Mouse (Mus musculus) spleen, adult 2 months (tissue): ENCODE results near the gene Gm5447. TPM values are rescaled to one million over a fixed set of nuclear protein-coding genes. Genes with fewer than 3 reads are reported as not detected.

ENCODE experiments used
- DNase-seq, 2 experiments: peaks; one replicate each; pipeline versions ENCODE4 v3.0.0 to v3.0.0-alpha.2; 2012 to 2021; ENCODE audit warnings: low spot score in 2 of 2, low read depth in 1 of 2
- H3K27ac ChIP-seq: fragments of 200-500 bp; 2 replicates; pipeline ENCODE4 v1.5.1; 2012; ENCODE audit warnings: low read length, inconsistent platforms; ENCODE audit not compliant: insufficient read depth
- H3K27me3 ChIP-seq: fragments of 200-500 bp; 2 replicates; pipeline ENCODE4 v1.6.1; 2012; ENCODE audit warnings: mild to moderate bottlenecking, moderate library complexity, low read length, inconsistent platforms; ENCODE audit not compliant: control insufficient read depth, insufficient read depth
- H3K36me3 ChIP-seq: fragments of 200-500 bp; 2 replicates; pipeline ENCODE4 v1.6.1; 2012; ENCODE audit warnings: mild to moderate bottlenecking, low read length, inconsistent platforms; ENCODE audit not compliant: control insufficient read depth, insufficient read depth
- H3K4me1 ChIP-seq: fragments of 200-500 bp; 2 replicates; pipeline ENCODE4 v1.6.1; 2011; ENCODE audit warnings: inconsistent platforms; ENCODE audit not compliant: control insufficient read depth, insufficient read depth, insufficient read length
- H3K4me3 ChIP-seq: fragments of 200-500 bp; 2 replicates; pipeline ENCODE4 v1.5.1; 2011; ENCODE audit warnings: mild to moderate bottlenecking, inconsistent platforms; ENCODE audit not compliant: insufficient read depth, insufficient read length; ENCODE audit errors: extremely low read depth
- CTCF ChIP-seq: fragments of 200-500 bp; IDR thresholded peaks from 2 replicates; pipeline ENCODE4 v1.5.1; 2011; ENCODE audit warnings: mild to moderate bottlenecking, inconsistent platforms; ENCODE audit not compliant: insufficient read depth, insufficient read length, insufficient replicate concordance; ENCODE audit errors: extremely low read depth
- POLR2A ChIP-seq: fragments of 200-500 bp; IDR thresholded peaks from 2 replicates; pipeline ENCODE4 v1.6.1; 2011; ENCODE audit warnings: low read depth, low read length, inconsistent platforms
- WGBS: fragments of 180-500 bp; shearing (Covaris S2); methylation state at CpG from one replicate; pipeline ENCODE4 v1.1.7; 2018; 5-methylcytosine and 5-hydroxymethylcytosine counted together
- polyA plus RNA-seq: library from polyadenylated mRNA; depleted of rRNA; stranded (reverse); fragments of >200 nt; gene quantifications from 2 replicates; pipeline ENCODE4 v1.2.3, GENCODE M21; 2012; rRNA removed

Gm5447 gene
- not detected in 2 replicates for polyA plus RNA-seq

- WGBS = 1% methylated on average over 52 of the region's 54 CpGs
- Histone ChIP-seq H3K27ac (peak within 1 kb of the TSS; percentile 90), H3K27me3 (no peaks in the 10 kb centered on the region), H3K36me3 (no peaks in the 10 kb centered on the region), H3K4me1 (peaks cover 6% of the 10 kb centered on the region), H3K4me3 (peak within 1 kb of the TSS; percentile 91)
- peak; percentile 49 to 76 for DNase-seq
- TF ChIP-seq CTCF (no peak), POLR2A (peak; percentile 75)
Observed at GRCm38 (mm10) chr13:30973501-30974246, at the start of gene Gm5447, which contains the start of gene Exoc2. TSS of gene Gm5447 (plus strand) at chr13:30974204. TSS of gene Exoc2 (minus strand) at chr13:30974093.

DNA sequence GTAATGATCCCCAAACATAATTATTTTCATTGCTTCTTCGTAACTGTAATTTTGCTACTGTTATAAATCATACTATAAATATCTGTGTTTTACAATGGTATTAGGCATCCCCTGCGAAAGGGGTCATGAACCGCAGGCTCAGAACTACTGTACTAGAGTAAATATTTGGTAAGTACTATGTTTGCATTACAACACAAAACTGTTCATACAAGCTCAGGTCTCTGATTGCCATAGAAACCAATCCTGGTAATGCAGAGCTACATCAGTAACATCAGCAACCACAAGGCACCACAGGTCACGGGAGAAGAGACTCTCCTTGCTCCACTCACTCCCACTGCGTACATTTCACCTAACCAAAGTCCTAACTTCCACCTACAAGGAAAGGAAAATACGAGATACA is 49.7 kb upstream of the Gm5447 start:
- TF ChIP-seq POLR2A (no peak), CTCF (no peak)
- peaks cover 16% of the 10 kb centered on the region for H3K36me3 ChIP-seq
- no peak overlapping the region for H3K27ac ChIP-seq
- H3K27me3 ChIP-seq = no peaks in the 10 kb centered on the region
- H3K4me3 ChIP-seq = no peak overlapping the region
- DNase-seq = no peak
- H3K4me1 ChIP-seq = no peaks in the 10 kb centered on the region
- 95% methylated on average over 6 of the region's 6 CpGs for WGBS

GRCm38 (mm10) chr13:30929119-30929518 is 44.9 kb upstream of the Gm5447 start:
- no peaks in the 10 kb centered on the region for H3K27me3 ChIP-seq
- 86% methylated on average over 2 of the region's 2 CpGs for WGBS
- DNase-seq = no peak
- peaks cover 15% of the 10 kb centered on the region for H3K36me3 ChIP-seq
- no peak for TF ChIP-seq POLR2A
- TF ChIP-seq CTCF = no peak
- no peak overlapping the region for H3K4me3 ChIP-seq
- no peak overlapping the region for H3K27ac ChIP-seq
- peaks cover 4% of the 10 kb centered on the region; the same call in 1 of the 2 replicates for H3K4me1 ChIP-seq

DNA sequence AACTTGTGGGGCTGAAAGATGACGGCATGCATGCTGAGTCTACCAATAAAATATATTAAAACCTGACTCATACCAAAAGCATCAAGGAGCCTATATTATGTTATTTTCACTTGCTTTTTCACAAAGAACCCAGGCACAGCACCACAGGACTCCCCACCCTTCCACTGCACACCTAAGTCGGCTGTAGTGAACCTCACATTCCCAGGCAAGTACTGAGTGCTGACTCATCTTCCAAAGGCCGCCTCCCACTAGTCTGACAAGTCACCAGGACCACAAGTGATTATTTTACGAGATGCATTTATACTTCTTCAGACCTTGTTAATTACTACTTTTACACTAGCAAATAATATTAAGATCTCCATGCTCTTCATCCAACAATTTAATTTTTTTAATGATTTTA is 42.4 kb upstream of the Gm5447 start:
- Histone ChIP-seq H3K4me3 (no peak overlapping the region), H3K27me3 (no peaks in the 10 kb centered on the region), H3K4me1 (peaks cover 4% of the 10 kb centered on the region; the same call in 1 of the 2 replicates), H3K36me3 (peaks cover 10% of the 10 kb centered on the region), H3K27ac (no peak overlapping the region)
- DNase-seq = no peak
- WGBS = 83% methylated on average over 4 of the region's 4 CpGs
- TF ChIP-seq CTCF = no peak

DNA sequence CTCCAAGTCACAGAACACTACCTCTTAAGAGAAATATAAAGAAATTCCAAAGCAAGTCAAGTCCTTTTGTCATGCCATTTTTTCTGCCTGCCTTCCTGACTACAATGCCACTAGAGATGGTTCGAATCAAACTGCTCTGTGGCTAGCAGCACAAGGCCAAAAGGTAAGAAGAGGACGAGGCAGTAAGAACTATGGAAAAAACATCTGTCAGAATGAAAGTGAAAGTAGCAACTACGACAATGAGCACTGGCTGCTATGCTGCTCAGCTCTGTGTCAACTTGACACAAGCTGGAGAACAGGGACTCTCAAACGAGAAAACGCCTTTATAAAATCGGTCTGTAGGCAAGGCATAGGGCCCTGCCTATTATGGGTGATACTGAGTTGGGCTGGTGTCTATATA is 41.0 kb upstream of the Gm5447 start:
- peak in 1 of 2 experiments; percentile 31 for DNase-seq

DNA sequence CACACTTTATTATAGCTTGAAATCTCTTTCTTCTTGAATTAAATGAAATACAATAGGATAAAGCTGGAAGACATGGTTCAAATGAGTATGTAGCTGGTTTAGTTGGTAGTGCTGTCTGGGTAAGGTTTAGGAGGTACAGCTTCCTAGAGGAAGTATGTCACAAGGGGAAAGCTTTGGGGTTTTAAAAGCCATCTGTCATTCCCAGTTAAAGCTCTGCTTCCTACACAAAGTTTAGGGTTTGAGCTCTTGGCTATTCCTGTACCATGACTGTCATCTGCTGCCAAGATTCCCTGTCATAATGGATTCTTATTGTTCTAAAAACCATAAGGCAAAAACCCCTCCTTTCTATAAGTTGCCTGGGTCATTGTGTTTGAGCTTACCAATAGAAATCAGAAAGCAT is 28.2 kb upstream of the Gm5447 start:
- no peak for DNase-seq
- Histone ChIP-seq H3K4me1 (peaks cover 3% of the 10 kb centered on the region; the same call in 1 of the 2 replicates), H3K27me3 (no peaks in the 10 kb centered on the region), H3K4me3 (no peak overlapping the region), H3K36me3 (no peaks in the 10 kb centered on the region), H3K27ac (no peak overlapping the region)
- no peak for TF ChIP-seq POLR2A
- TF ChIP-seq CTCF = no peak

More for the DNA sequence above, 41.0 kb upstream of the Gm5447 start:
- Histone ChIP-seq H3K4me3 (no peak overlapping the region), H3K36me3 (peaks cover 10% of the 10 kb centered on the region), H3K4me1 (peaks cover 4% of the 10 kb centered on the region; the same call in 1 of the 2 replicates), H3K27ac (no peak overlapping the region), H3K27me3 (no peaks in the 10 kb centered on the region)
- TF ChIP-seq POLR2A = no peak
- TF ChIP-seq CTCF = no peak
- 40% methylated on average over 6 of the region's 6 CpGs for WGBS

- H3K36me3 ChIP-seq = no peaks in the 10 kb centered on the region
- 0 out of 2 replicates have a peak overlapping the region, but pooled peaks have one; percentile 1 for H3K27ac ChIP-seq
- peak in 1 of 2 experiments; percentile 22 for DNase-seq
- H3K4me3 ChIP-seq = no peak overlapping the region
- TF ChIP-seq POLR2A (no peak), CTCF (no peak)
- H3K4me1 ChIP-seq = peaks cover 3% of the 10 kb centered on the region; the same call in 1 of the 2 replicates
- WGBS = 76% methylated on average over 15 of the region's 15 CpGs
- H3K27me3 ChIP-seq = no peaks in the 10 kb centered on the region
Observed at GRCm38 (mm10) chr13:30947129-30947528, 26.9 kb upstream of the Gm5447 start.
